Mouse (Mus musculus): ENCODE data around the gene Ip6k1.
A peak's percentile ranks its signal among the peaks of the same experiment; 100 is the strongest.
"Not testable (repeated sequence)": the region's sequence is repeated elsewhere in the genome, so short reads cannot be mapped to it uniquely, and the experiment has no call there.

The Ip6k1 gene

DNA sequence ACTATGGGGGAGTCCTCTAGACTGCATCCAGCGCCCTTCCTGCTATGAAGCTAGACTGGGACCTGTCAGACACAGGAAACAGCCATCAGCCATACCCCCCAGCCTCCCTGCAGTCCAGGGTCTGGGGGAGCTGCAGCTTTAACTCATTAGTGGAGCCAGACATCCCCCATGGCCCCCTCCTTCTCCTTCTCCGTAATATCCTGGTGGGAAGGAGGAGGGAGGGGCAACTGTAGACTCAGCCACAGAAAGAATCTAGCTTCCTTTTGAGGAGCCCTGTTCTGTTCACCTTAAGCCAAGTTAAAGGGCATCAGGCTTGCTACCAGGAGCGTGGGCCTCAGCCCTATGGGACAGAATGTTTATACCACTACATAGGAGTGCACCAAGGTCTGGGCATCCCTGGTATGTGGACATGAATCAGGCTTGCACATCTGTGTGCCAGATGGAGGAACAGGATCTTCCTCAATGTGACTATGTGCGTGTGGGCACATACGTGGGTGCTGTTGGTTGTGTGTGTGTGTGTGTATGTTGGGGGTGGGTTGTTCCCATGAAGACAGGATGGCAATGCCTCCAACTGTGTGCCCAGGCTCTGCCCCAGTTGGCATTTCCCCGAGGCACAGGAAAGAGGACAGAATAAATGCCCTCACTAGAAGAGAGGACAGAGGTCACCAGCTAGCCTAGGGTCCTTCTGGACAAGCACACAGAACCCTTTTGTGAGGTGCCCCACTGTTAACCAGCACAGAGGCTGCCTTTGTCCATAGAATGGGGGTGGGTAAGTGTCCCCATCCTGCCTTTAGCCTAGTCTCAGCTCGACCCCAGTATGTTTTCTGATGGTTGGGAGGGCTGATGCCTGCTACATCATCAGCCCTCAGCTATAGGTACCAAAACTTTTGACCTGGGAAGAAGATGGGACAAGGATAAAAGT is 20.4 kb upstream of the Ip6k1 start:
- ATAC-seq (ENCODE audit: insufficient number of reproducible peaks, low FRiP score, low TSS enrichment): no peak

GRCm38 (mm10) chr9:107982681-107983346 is 19.5 kb upstream of the Ip6k1 start, which contains the start of gene Gm20661:
TSS of gene Gm20661 (plus strand) at chr9:107983058.
- no peak for ATAC-seq (ENCODE audit: insufficient number of reproducible peaks, low FRiP score, low TSS enrichment)

GRCm38 (mm10) chr9:107983421-107983890 is 18.8 kb upstream of the Ip6k1 start:
- ATAC-seq (ENCODE audit: insufficient number of reproducible peaks, low FRiP score, low TSS enrichment): no peak

- no peak for ATAC-seq (ENCODE audit: insufficient number of reproducible peaks, low FRiP score, low TSS enrichment)
These were observed 18.1 kb upstream of the Ip6k1 start for GRCm38 (mm10) chr9:107984052-107984753.

- no peak for ATAC-seq (ENCODE audit: insufficient number of reproducible peaks, low FRiP score, low TSS enrichment)
These were observed 17.6 kb upstream of the Ip6k1 start for GRCm38 (mm10) chr9:107984754-107985055.

GRCm38 (mm10) chr9:107985131-107986119 is 16.9 kb upstream of the Ip6k1 start, which contains the start of gene Inka1:
TSS of gene Inka1 (minus strand) at chr9:107985879.
- peak; percentile 56; the same call in 1 of the 2 replicates for ATAC-seq (ENCODE audit: insufficient number of reproducible peaks, low FRiP score, low TSS enrichment)

DNA sequence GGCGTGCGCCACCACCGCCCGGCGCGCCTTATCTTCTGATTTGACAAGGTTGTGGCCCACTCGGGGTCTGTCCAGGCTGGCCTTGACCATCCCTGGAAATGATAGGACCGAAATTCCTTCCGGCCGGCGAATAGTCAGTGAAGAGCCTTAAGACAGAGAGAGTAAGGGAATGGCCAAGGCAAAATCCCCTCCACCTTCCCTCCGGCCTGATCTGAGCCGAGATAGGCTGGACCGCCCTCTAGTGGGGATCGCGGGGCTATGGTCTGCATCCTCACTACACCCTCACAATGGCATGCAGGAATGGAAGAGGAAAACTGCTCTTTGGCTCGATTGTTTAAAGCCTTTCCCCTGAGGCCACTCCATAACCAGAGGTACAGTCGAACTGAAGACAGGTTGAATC is 15.9 kb upstream of the Ip6k1 start:
- ATAC-seq (ENCODE audit: insufficient number of reproducible peaks, low FRiP score, low TSS enrichment): peak; percentile 76; the same call in 1 of the 2 replicates

GRCm38 (mm10) chr9:107987950-107988349 is 14.4 kb upstream of the Ip6k1 start:
- ATAC-seq (ENCODE audit: insufficient number of reproducible peaks, low FRiP score, low TSS enrichment): no peak

DNA sequence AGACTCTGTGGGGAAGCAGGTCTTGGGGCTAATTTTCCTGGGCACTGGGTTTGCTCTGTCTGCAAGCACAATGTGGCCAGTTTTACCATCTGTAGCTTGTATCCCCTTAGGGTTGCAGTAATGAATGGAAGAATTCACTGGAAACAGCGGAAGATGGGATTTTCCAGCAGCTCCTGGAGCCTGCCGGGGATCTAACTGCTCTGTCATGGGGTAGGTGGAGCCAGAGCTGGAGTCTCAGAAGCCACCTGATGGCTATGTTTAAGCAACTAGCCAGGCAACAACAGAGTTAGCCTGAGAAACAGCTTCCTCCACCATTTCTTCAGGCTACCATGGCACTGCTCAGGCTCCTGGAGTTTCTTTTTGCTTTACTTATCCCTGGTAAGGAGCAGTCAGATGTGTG is 10.1 kb upstream of the Ip6k1 start, which contains the start of gene Cdhr4:
Cdhr4 (plus strand) TSS at position 301 of the 400 bp plus-strand sequence.
- ATAC-seq (ENCODE audit: insufficient number of reproducible peaks, low FRiP score, low TSS enrichment): no peak

GRCm38 (mm10) chr9:107993013-107993412 is 9.3 kb upstream of the Ip6k1 start:
- no peak for ATAC-seq (ENCODE audit: insufficient number of reproducible peaks, low FRiP score, low TSS enrichment)

- no peak for ATAC-seq (ENCODE audit: insufficient number of reproducible peaks, low FRiP score, low TSS enrichment)
These were observed 7.8 kb upstream of the Ip6k1 start for GRCm38 (mm10) chr9:107994464-107994863.

DNA sequence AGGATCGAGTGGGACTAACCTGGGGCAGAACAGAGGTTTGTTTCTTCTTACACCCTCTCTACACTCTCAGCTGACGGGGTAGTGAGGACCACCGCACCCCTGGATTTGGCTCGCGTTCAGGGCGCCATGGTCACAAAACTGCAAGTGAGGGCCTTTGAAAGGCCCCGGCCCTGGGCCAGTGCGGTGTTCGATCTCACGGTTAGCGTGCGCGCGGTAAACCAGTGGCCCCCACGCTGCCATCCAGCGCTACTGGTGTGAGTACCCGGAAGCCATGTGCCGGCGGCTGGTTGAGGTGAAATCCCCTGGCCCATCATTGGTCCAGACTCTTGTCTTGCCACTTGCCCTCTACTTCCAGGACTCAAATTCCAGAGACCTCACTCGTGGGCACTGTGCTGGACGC is 6.8 kb upstream of the Ip6k1 start:
- no peak for ATAC-seq (ENCODE audit: insufficient number of reproducible peaks, low FRiP score, low TSS enrichment)

DNA sequence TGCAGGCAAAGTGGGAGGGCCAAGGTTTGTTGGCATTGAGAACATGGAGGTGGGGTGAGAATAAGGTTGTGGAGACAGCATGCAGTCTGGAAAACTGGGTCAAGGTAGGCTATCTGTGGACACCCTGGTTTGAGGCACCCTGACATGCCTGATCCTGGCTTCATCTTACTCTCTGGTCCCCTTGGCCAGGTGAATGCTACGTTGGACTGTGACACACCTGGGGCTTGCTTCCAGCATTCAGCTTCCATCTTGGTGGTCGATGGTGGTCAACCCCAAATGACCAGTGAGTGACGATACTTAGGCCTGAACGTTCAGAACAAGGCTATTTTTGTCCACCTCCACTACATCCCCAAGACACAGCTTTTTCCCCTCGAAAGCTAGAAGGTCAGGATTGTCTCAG is 6.3 kb upstream of the Ip6k1 start, which contains the start of gene Gm20662:
Gm20662 (plus strand) TSS at position 301 of the 400 bp plus-strand sequence.
- no peak for ATAC-seq (ENCODE audit: insufficient number of reproducible peaks, low FRiP score, low TSS enrichment)

GRCm38 (mm10) chr9:108002778-108003530 is 653 bp downstream of the Ip6k1 start:
- no peak for ATAC-seq (ENCODE audit: insufficient number of reproducible peaks, low FRiP score, low TSS enrichment)

DNA sequence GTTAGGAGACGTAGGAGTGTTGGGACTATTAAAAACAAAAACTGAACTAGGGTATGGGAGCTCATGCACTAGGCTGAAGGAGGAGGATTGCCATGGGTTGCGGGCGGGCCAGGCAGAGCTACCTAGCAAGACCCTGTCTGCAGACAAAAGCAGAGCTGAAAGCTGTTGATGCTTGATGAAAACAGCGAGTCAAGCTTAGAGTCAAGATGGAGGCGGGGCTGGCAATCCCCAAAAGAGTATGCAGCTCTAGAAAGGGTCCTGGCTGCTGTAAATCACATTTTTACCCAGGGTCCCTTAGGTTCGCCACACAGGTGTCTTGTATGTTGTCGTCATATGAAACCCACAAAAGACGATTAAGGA is 1.2 kb downstream of the Ip6k1 start:
- ATAC-seq (ENCODE audit: insufficient number of reproducible peaks, low FRiP score, low TSS enrichment): no peak

GRCm38 (mm10) chr9:108008041-108008440 is 5.7 kb downstream of the Ip6k1 start:
- ATAC-seq (ENCODE audit: insufficient number of reproducible peaks, low FRiP score, low TSS enrichment): no peak

DNA sequence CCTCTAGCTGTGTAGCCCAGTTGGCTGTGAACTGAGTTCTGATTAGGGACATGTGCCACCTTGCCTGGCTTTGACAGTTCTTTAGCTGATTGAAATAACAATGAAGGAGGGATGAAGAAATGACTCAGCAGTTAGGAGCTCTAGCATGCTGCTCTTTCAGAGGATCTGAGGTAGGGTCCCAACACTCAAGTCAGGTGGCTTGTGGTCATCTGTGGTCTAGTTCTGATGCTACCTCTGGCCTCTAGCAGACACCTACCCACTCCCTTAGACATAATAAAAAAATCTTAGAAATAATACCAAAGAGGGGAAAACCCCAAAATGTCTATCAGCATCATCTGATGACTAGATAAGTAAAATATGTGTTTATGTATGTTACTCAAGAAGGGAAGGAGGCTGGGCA is 8.1 kb downstream of the Ip6k1 start:
- no peak for ATAC-seq (ENCODE audit: insufficient number of reproducible peaks, low FRiP score, low TSS enrichment)

- not testable (repeated sequence) for ATAC-seq (ENCODE audit: insufficient number of reproducible peaks, low FRiP score, low TSS enrichment)
These were observed 11.3 kb downstream of the Ip6k1 start for GRCm38 (mm10) chr9:108013577-108013976.

- no peak for ATAC-seq (ENCODE audit: insufficient number of reproducible peaks, low FRiP score, low TSS enrichment)
These were observed 14.8 kb downstream of the Ip6k1 start for GRCm38 (mm10) chr9:108017127-108017526.

All from cerebellum, adult (tissue).